Mouse (Mus musculus) forebrain, embryonic 15.5 days (tissue): ENCODE measurements around the gene Eva1a. TPM values are rescaled to one million over a fixed set of nuclear protein-coding genes. Genes with fewer than 3 reads are reported as not detected.

Experiments
- ATAC-seq: fragments of 200-750 bp; cut with Nextera tagmentation; replicated peaks from 2 replicates; pipeline ENCODE4 v1.8.0; 2017; ENCODE audit warnings: mild to moderate bottlenecking, moderate TSS enrichment, moderate library complexity
- H3K27ac ChIP-seq: fragments of 300-500 bp; sonication (generic); replicated peaks from 2 replicates; pipeline ENCODE4 v1.5.1; 2015; ENCODE audit warnings: mild to moderate bottlenecking, inconsistent platforms
- H3K27me3 ChIP-seq: fragments of 300-500 bp; sonication (generic); 2 replicates; pipeline ENCODE4 v1.6.1; 2015; ENCODE audit warnings: inconsistent platforms
- H3K36me3 ChIP-seq: fragments of 300-500 bp; sonication (generic); 2 replicates; pipeline ENCODE4 v1.6.1; 2015; ENCODE audit warnings: mild to moderate bottlenecking, inconsistent platforms
- H3K4me1 ChIP-seq: fragments of 300-500 bp; sonication (generic); 2 replicates; pipeline ENCODE4 v1.6.1; 2015; ENCODE audit warnings: inconsistent platforms
- H3K4me2 ChIP-seq: fragments of 300-500 bp; sonication (generic); replicated peaks from 2 replicates; pipeline ENCODE4 v1.6.1; 2015; ENCODE audit warnings: mild to moderate bottlenecking, inconsistent platforms
- H3K4me3 ChIP-seq: fragments of 300-500 bp; sonication (generic); 2 replicates; pipeline ENCODE4 v1.5.1; 2015; ENCODE audit warnings: mild to moderate bottlenecking, inconsistent platforms
- H3K9ac ChIP-seq: fragments of 300-500 bp; sonication (generic); replicated peaks from 2 replicates; pipeline ENCODE4 v1.6.1; 2015; ENCODE audit warnings: mild to moderate bottlenecking, inconsistent platforms
- H3K9me3 ChIP-seq: fragments of 300-500 bp; sonication (generic); 2 replicates; pipeline ENCODE4 v1.6.1; 2016; ENCODE audit warnings: inconsistent platforms
- WGBS: fragments of 180-500 bp; shearing (Covaris S2); methylation state at CpG from one replicate; pipeline ENCODE4 v1.1.7; 2015; ENCODE audit warnings: mixed read lengths; 5-methylcytosine and 5-hydroxymethylcytosine counted together
- polyA plus RNA-seq: library from polyadenylated mRNA; unstranded; fragments of >200 nt; fragmentation: Nextera tagmentation; extraction: Ambion mirVana; gene quantifications from 2 replicates; pipeline ENCODE4 v1.2.1, GENCODE M21; 2015

The Eva1a gene
- polyA plus RNA-seq, 1 experiment from 2014 or later, result 0.95 TPM

GRCm38 (mm10) chr6:82112127-82113090, 71.6 kb downstream of the Eva1a start:
- 74% methylated on average over 14 of the region's 14 CpGs for WGBS
- H3K4me1 ChIP-seq, result no peaks in the 10 kb centered on the region
- H3K4me3 ChIP-seq, result no peak overlapping the region
- no peak for ATAC-seq
- H3K36me3 ChIP-seq, result no peaks in the 10 kb centered on the region
- no peak overlapping the region for H3K4me2 ChIP-seq
- no peak overlapping the region for H3K9ac ChIP-seq
- no peaks in the 10 kb centered on the region for H3K9me3 ChIP-seq
- H3K27ac ChIP-seq, result no peak overlapping the region
- H3K27me3 ChIP-seq, result no peaks in the 10 kb centered on the region

GRCm38 (mm10) chr6:82115335-82115965, 74.6 kb downstream of the Eva1a start:
- no peak for ATAC-seq
- no peak overlapping the region for H3K9ac ChIP-seq
- WGBS, result 85% methylated on average over 3 of the region's 3 CpGs
- H3K27ac ChIP-seq, result no peak overlapping the region
- no peak overlapping the region for H3K4me2 ChIP-seq
- no peaks in the 10 kb centered on the region for H3K36me3 ChIP-seq
- 0 out of 2 replicates have a peak, but pooled peaks cover 3% of the 10 kb centered on the region for H3K4me1 ChIP-seq
- no peaks in the 10 kb centered on the region for H3K9me3 ChIP-seq
- H3K4me3 ChIP-seq, result no peak overlapping the region
- H3K27me3 ChIP-seq, result no peaks in the 10 kb centered on the region

GRCm38 (mm10) chr6:82116176-82116575, 75.3 kb downstream of the Eva1a start:
- no peaks in the 10 kb centered on the region for H3K27me3 ChIP-seq
- H3K9ac ChIP-seq, result no peak overlapping the region
- 84% methylated on average over 3 of the region's 3 CpGs for WGBS
- H3K4me1 ChIP-seq, result 0 out of 2 replicates have a peak, but pooled peaks cover 3% of the 10 kb centered on the region
- H3K9me3 ChIP-seq, result no peaks in the 10 kb centered on the region
- no peak overlapping the region for H3K27ac ChIP-seq
- ATAC-seq, result no peak
- H3K4me2 ChIP-seq, result no peak overlapping the region
- H3K36me3 ChIP-seq, result no peaks in the 10 kb centered on the region
- no peak overlapping the region for H3K4me3 ChIP-seq

- Histone ChIP-seq H3K9me3 (no peaks in the 10 kb centered on the region), H3K27me3 (no peaks in the 10 kb centered on the region), H3K4me3 (no peak overlapping the region), H3K36me3 (no peaks in the 10 kb centered on the region), H3K4me1 (0 out of 2 replicates have a peak, but pooled peaks cover 3% of the 10 kb centered on the region), H3K4me2 (no peak overlapping the region), H3K27ac (no peak overlapping the region), H3K9ac (no peak overlapping the region)
- ATAC-seq, result no peak
- WGBS, result 93% methylated on average over 5 of the region's 5 CpGs
Measured at GRCm38 (mm10) chr6:82117871-82118270, 77.0 kb downstream of the Eva1a start.

- Histone ChIP-seq H3K36me3 (no peaks in the 10 kb centered on the region), H3K4me3 (no peak overlapping the region; the same call in 1 of the 2 replicates), H3K4me1 (0 out of 2 replicates have a peak, but pooled peaks cover 3% of the 10 kb centered on the region), H3K27me3 (no peaks in the 10 kb centered on the region), H3K9me3 (no peaks in the 10 kb centered on the region), H3K4me2 (peak overlapping the region; percentile 20; the same call in 1 of the 2 replicates), H3K27ac (no peak overlapping the region), H3K9ac (no peak overlapping the region)
- peak; percentile 84 for ATAC-seq
- 18% methylated on average over 16 of the region's 16 CpGs for WGBS
Measured at GRCm38 (mm10) chr6:82119322-82120162, 78.7 kb downstream of the Eva1a start.

GRCm38 (mm10) chr6:82125134-82125533, 84.3 kb downstream of the Eva1a start:
- Histone ChIP-seq H3K4me1 (0 out of 2 replicates have a peak, but pooled peaks cover 5% of the 10 kb centered on the region), H3K9me3 (no peaks in the 10 kb centered on the region), H3K27ac (no peak overlapping the region), H3K4me2 (no peak overlapping the region), H3K4me3 (no peak overlapping the region), H3K27me3 (no peaks in the 10 kb centered on the region), H3K36me3 (no peaks in the 10 kb centered on the region), H3K9ac (no peak overlapping the region)
- 98% methylated on average over 2 of the region's 2 CpGs for WGBS
- no peak for ATAC-seq

GRCm38 (mm10) chr6:82127827-82128226, 87.0 kb downstream of the Eva1a start:
- no peak overlapping the region for H3K4me3 ChIP-seq
- WGBS, result 84% methylated on average over 9 of the region's 9 CpGs
- no peaks in the 10 kb centered on the region for H3K36me3 ChIP-seq
- H3K4me1 ChIP-seq, result peaks cover 10% of the 10 kb centered on the region; the same call in 1 of the 2 replicates
- no peak overlapping the region for H3K4me2 ChIP-seq
- no peak overlapping the region for H3K27ac ChIP-seq
- no peaks in the 10 kb centered on the region for H3K9me3 ChIP-seq
- H3K9ac ChIP-seq, result no peak overlapping the region
- no peak for ATAC-seq
- no peaks in the 10 kb centered on the region for H3K27me3 ChIP-seq

GRCm38 (mm10) chr6:82129630-82130217, 88.9 kb downstream of the Eva1a start:
- H3K36me3 ChIP-seq, result no peaks in the 10 kb centered on the region
- H3K4me2 ChIP-seq, result no peak overlapping the region
- H3K4me3 ChIP-seq, result no peak overlapping the region
- H3K27me3 ChIP-seq, result no peaks in the 10 kb centered on the region
- no peaks in the 10 kb centered on the region for H3K9me3 ChIP-seq
- H3K9ac ChIP-seq, result no peak overlapping the region
- 52% methylated on average over 9 of the region's 9 CpGs for WGBS
- peak overlapping the region; percentile 67 for H3K27ac ChIP-seq
- H3K4me1 ChIP-seq, result peaks cover 10% of the 10 kb centered on the region; the same call in 1 of the 2 replicates
- ATAC-seq, result peak; percentile 69

GRCm38 (mm10) chr6:82132876-82133591, 92.2 kb downstream of the Eva1a start:
- no peak for ATAC-seq
- no peak overlapping the region for H3K9ac ChIP-seq
- no peaks in the 10 kb centered on the region for H3K9me3 ChIP-seq
- H3K27ac ChIP-seq, result no peak overlapping the region
- H3K36me3 ChIP-seq, result no peaks in the 10 kb centered on the region
- 82% methylated on average over 13 of the region's 13 CpGs for WGBS
- no peak overlapping the region for H3K4me2 ChIP-seq
- H3K4me1 ChIP-seq, result peaks cover 10% of the 10 kb centered on the region; the same call in 1 of the 2 replicates
- H3K4me3 ChIP-seq, result no peak overlapping the region
- H3K27me3 ChIP-seq, result no peaks in the 10 kb centered on the region

GRCm38 (mm10) chr6:82133592-82133978, 92.7 kb downstream of the Eva1a start:
- no peaks in the 10 kb centered on the region for H3K36me3 ChIP-seq
- ATAC-seq, result no peak
- H3K27me3 ChIP-seq, result no peaks in the 10 kb centered on the region
- no peak overlapping the region for H3K4me2 ChIP-seq
- no peak overlapping the region for H3K9ac ChIP-seq
- no peak overlapping the region for H3K4me3 ChIP-seq
- peaks cover 10% of the 10 kb centered on the region; the same call in 1 of the 2 replicates for H3K4me1 ChIP-seq
- H3K27ac ChIP-seq, result no peak overlapping the region
- H3K9me3 ChIP-seq, result no peaks in the 10 kb centered on the region
- WGBS, result 82% methylated on average over 7 of the region's 7 CpGs
